Mouse (Mus musculus) cerebellum, adult 18-20 months (tissue): ENCODE data around the gene Ms4a1.
"Not testable (repeated sequence)": the region's sequence is repeated elsewhere in the genome, so short reads cannot be mapped to it uniquely, and the experiment has no call there.

Experiments used
- DNase-seq, 2 experiments: peaks; one replicate each; pipeline ENCODE4 v3.0.0; 2021

The Ms4a1 gene

DNA sequence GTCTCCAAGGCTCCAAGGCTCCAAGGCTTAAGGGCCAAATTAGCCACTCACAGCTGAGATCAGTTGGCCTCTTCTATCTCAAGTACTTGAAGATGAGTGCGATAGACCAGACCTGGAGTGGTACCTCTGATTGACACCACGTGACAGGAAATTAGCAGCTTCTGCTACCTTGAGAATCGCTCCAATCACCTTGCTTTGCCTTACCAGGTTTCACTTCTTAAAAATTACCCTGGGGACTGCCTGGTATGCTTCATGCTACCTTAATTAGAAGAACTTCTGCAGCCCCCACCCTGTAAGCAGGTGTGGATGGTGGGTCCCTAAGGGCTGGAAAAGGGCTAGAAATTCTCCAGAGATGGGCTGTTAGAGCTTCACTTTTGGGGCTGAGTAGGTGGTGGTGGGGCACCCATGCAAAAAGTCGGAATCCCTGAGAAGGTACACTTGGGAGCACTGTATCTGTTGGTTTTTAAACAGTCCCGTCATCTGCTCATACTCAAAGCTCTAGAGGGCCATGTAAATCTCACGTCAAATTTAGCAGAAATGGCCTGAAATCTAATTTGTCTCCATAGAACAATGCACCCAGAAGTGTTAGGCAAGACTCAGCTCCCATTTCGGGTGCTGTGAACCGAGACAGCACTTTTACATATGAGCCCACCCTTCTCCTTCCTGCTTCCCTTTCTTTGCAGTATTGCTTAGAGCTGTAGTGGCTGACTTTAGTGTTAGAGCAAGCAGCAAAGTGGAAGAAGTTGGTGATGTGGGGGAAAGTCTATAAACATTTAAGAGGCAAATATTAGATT is at the start of gene Ms4a1:
Gene Ms4a1 (minus strand): TSS at position 190 of the 794 bp plus-strand sequence.
- DNase-seq = no peak

DNA sequence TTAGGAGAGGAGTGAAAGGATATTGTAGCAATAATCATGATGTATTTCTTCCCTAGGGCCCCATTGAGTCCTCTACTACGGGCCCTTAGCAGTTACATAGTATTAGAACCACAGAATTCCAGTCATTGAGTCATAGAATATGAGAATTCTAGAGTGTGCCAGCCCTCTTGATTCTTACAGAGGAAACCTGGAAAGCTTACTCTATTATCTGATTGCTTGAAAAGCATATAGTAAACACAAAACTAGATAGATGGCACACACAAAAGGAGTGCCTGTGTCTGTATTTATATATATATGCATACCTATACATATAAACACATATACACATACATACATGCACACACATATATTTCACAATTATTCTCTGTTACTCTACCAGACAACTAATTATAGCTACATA is 48.3 kb upstream of the Ms4a1 start, which contains the start of gene Ms4a14:
Gene Ms4a14 (minus strand): TSS at position 101 of the 400 bp plus-strand sequence.
- DNase-seq = no peak

GRCm38 (mm10) chr19:11308888-11309287 is 42.8 kb upstream of the Ms4a1 start:
- DNase-seq = no peak

- not testable (repeated sequence) for DNase-seq
These were observed 33.5 kb upstream of the Ms4a1 start for GRCm38 (mm10) chr19:11299529-11299928.

DNA sequence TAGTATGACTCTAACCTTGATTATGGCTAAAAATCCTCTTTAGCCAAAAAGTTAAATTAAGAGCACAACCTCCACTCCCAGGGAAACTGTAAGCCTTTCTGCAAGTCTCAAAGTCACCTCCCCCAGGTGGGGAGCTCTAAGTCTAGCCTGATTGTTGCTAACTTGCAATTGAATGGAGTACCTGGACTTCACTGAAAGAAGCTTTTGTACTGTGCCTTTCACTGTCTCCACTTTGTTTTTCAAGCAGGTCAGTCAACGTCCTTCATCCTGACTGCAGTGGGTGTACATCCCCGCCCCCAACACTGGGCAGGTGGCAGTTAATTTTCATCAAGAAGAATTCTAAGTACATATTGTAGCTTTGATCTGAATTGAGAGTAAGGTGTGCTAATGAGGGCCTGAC is 32.9 kb upstream of the Ms4a1 start:
- DNase-seq = no peak

GRCm38 (mm10) chr19:11293616-11294015 is 27.6 kb upstream of the Ms4a1 start:
- DNase-seq = not testable (repeated sequence)

- no peak for DNase-seq
These were observed 26.9 kb upstream of the Ms4a1 start for GRCm38 (mm10) chr19:11292990-11293389.

DNA sequence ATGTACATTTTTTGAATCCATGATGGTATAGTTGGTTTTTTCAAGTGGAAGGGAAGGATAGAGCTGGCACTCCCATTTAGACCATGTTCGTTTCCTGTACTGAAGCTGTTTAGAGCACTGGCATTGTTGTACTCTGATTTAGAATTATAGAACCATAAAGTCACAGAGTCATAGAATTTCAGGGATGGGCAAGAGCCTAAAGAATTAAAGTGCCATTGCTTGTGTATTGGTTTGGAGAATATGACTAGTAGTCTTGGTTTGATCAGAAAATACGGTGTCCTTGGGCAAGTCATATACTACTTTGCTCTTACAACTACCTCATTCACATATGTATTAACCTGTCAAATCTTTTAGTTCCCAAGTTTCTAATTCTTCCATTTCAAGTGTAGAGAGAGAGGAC is 17.7 kb upstream of the Ms4a1 start, which contains the start of gene Ms4a5:
Gene Ms4a5 (minus strand): TSS at position 101 of the 400 bp plus-strand sequence.
- DNase-seq = no peak

DNA sequence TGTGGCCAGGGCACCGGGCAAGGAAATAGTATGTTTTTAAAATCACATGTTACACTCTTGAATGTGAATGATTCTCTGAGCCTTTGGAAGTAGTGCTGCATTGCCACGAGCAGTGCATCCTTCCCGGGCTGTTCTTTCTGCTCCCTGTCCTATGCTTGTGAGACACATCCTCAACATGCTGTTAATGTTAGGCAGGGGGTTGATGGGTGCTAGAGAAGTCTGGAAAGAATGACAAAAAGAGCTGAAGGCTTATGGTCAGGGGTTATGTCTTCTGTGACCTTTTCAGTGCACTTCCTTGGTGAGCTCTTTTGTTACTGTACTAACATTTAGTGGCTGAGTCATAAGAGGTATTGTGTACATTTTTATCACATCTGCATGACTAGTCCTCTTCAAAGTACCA is 14.2 kb upstream of the Ms4a1 start:
- DNase-seq = no peak

DNA sequence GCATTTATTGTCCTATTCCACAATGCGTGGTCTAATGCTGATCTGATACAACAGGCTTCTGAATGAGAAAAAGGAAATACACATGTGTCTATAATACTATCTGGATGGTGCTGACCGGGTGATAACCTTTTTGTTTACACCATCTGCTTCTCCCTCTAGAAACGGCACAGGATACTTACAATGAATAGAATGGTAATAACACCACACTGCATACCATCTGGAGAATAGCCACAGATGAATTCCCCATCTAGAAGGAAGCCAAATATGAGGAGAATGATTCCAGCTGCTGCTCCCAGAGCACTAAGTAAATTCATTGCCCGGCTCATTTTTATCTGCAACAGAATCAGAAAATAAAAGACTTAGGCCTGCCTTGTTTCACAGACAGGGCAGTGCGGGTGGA is 10.4 kb upstream of the Ms4a1 start:
- no peak for DNase-seq

GRCm38 (mm10) chr19:11266956-11267355 is 915 bp upstream of the Ms4a1 start:
- no peak for DNase-seq

- DNase-seq = no peak
These were observed 1.3 kb downstream of the Ms4a1 start for GRCm38 (mm10) chr19:11264602-11265185.

DNA sequence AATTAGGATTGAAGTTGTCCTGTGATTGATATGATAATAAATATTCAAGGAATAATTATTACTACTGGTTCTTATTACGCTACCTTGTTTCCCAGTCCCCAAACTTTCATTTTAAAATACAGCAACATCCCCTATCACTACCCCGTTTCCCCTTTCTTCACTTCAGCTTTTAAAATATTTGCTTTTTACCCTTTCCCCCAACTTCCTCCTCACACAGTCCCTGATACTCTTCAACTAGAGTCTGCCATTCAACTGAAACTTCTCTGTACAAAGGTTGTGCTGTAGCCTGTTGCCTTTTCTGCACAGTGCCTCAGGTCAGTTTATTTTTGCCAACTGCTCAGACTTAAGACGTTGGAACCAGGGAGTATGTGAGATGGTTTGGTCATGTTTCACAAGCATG is 2.5 kb downstream of the Ms4a1 start:
- no peak for DNase-seq

DNA sequence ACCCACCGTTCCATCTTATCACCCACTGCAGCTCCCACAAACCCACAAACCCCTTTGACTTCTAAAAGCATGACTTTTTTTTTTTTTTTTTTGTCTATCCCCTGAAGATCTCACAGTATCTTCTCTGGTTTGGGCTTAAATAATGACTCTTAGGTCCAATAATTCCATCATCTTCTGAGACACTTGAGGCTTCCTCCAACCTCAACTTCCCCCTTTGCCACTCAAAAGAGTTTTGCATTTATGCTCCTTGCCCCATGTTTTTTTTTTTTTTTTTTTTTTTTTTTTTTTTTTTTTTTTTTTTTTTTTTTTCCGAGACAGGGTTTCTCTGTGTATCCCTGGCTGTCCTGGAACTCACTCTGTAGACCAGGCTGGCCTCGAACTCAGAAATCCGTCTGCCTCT is 3.1 kb downstream of the Ms4a1 start:
- not testable (repeated sequence) for DNase-seq

- no peak for DNase-seq
These were observed 4.5 kb downstream of the Ms4a1 start for GRCm38 (mm10) chr19:11261522-11261921.

GRCm38 (mm10) chr19:11244230-11244629 is 21.8 kb downstream of the Ms4a1 start:
- DNase-seq = no peak

- DNase-seq = no peak
These were observed 23.5 kb downstream of the Ms4a1 start for GRCm38 (mm10) chr19:11242560-11242959.

DNA sequence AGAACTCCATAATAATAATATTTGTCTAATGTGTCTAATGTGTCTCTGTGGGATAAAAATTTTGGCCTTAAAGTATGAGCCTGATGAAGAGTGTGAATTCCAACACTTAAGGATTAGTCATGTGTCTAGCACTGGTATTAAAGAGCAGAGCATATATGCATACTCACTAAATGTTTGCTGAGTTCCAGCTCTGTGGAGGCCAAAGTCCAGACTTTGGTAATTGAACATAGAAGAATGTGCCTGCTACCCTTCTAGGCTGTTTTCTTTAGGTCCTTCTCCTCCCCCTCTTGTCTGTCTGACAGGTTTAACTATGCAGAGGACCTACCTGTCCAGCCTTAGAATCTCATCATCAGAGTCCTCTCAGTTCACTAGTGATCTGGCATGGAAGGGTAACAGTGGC is 30.2 kb downstream of the Ms4a1 start:
- DNase-seq = no peak

- DNase-seq = no peak
These were observed 30.9 kb downstream of the Ms4a1 start for GRCm38 (mm10) chr19:11234921-11235735.

DNA sequence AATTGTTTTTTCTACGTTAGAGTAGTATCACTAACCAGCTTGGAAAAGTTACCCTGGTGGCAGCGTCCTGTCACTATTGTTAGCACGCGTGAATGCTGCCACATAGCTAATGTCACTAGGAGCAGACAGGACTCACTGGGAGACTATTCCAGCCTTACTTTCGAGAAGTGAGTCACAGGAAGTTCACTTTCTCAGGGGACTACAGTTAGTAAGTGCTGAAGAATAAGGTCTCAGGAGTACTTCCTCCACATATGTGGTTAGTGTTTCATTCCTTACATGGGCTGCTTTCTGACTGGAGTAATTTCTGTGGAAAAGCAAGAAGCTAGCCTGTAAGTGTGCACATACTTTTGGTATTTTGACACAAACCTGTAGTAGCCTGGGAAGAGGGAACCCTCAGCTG is 31.8 kb downstream of the Ms4a1 start:
- no peak for DNase-seq

- DNase-seq = no peak
These were observed 33.7 kb downstream of the Ms4a1 start, which contains the start of gene Ms4a12 for GRCm38 (mm10) chr19:11232348-11232747. Gene Ms4a12 (minus strand): TSS chr19:11232448.
